Mouse (Mus musculus): ENCODE results near the gene 6330409D20Rik. TPM values are rescaled to one million over a fixed set of nuclear protein-coding genes. Genes with fewer than 3 reads are reported as not detected.

The 6330409D20Rik gene
- polyA plus RNA-seq, 1 experiment from 2014 or later: 0.18 TPM

DNA sequence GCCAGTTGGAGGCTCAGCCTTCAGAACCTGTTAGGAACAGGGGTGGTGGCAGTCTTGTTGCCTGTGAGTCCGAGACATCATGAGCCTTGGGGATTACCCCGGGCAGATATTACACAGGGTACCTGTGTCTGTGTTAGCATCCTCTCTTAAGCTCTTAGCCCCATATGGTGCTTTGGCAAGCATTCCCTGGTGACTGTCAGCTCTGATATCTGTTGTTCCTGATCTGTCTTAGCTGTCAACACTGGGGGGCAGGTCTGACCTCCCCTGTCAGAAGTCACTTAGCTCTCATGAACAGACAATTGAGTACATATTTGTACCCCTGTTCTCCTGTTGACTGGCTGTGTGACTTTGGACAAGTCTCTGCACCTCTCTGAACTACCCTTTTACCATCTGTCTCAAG lies 18.2 kb upstream of the 6330409D20Rik start:
- Histone ChIP-seq H3K4me2 (replicated peaks; ENCODE audit: low read depth) (no peak overlapping the region), H3K9me3 (ENCODE audit: control insufficient read depth) (no peaks in the 10 kb centered on the region), H3K27me3 (replicated peaks; ENCODE audit: control insufficient read depth, insufficient read depth, low read length) (no peaks in the 10 kb centered on the region), H3K4me3 (ENCODE audit: low read depth, low read length) (no peak overlapping the region), H3K9ac (ENCODE audit: low read depth, low read length) (no peak overlapping the region), H3K4me1 (replicated peaks; ENCODE audit: control insufficient read depth, insufficient read depth, low read length) (no peaks in the 10 kb centered on the region; the same call in 1 of the 2 replicates), H3K27ac (ENCODE audit: low read depth, low read length) (no peak overlapping the region), H3K36me3 (ENCODE audit: control insufficient read depth, insufficient read depth) (peaks cover 44% of the 10 kb centered on the region; the same call in 1 of the 2 replicates)
- WGBS: 84% methylated on average over 2 of the region's 2 CpGs
- no peak for ATAC-seq
- TF ChIP-seq CTCF (IDR thresholded peaks at IDR 0.05; ENCODE audit: low read depth): no peak

DNA sequence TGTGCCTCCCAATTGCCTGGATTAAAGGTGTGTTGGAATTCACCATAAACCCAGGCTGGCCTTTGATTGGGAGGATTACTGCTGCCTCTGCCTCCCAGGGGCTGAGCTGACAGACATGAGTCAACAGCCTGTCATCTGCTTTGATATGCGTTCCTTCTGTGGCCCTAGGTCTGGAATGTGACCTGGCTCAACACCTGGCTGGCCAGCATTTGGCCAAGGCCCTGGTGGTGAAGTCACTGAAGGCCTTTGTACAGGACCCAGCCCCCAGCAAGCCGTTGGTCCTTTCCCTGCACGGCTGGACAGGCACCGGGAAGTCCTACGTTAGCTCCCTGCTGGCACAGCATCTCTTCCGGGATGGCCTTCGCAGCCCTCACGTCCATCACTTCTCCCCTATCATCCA lies 17.7 kb upstream of the 6330409D20Rik start:
- ATAC-seq: no peak
- no peak overlapping the region for H3K9ac ChIP-seq (ENCODE audit: low read depth, low read length)

DNA sequence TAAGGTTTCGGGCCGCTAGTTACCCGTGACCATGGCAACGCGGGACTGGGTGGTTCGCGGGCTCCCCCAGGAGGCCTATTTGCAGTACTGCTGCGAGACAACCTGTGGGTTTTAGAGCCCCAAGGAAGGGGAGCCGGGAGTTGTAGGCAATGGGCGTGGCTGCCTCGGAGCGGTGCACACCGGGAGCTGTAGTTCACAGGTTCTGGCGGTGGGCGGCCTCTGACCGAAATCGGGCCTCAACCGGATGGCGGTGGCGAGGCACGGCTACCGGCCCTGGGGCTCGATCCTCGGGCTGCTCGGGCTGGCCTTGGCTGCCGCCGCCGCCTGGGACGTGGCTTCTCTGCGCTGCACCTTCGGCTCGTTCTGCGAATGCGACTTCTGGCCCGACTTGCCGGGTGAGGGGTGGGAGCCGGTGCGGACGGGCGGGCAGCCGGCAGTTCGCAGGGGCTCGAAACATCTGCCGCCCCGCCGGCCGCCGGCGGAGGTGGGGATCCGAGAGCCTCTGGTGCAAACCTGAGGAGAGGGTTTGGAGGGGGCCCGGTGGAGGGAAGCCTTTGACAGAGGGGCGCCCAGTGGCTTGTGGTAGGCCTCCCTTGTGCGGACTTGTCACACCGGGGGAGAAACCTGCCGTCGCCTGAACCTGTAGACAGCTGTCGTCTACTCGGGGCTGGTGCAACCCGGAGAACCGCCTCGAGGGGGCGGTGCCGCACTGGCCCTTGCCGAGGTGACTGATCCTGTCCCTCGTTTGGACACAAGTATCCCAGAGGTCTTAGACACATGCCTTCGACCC lies 16.4 kb upstream of the 6330409D20Rik start, which contains the start of gene Tor2a:
Gene Tor2a (plus strand): TSS at position 179 of the 790 bp plus-strand sequence.
- under 1% methylated on average over 62 of the region's 66 CpGs for WGBS
- no peaks in the 10 kb centered on the region; the same call in 1 of the 2 replicates for H3K4me1 ChIP-seq (replicated peaks; ENCODE audit: control insufficient read depth, insufficient read depth, low read length)

More for the DNA sequence above, 17.7 kb upstream of the 6330409D20Rik start:
- no peak overlapping the region for H3K4me2 ChIP-seq (replicated peaks; ENCODE audit: low read depth)
- no peaks in the 10 kb centered on the region for H3K27me3 ChIP-seq (replicated peaks; ENCODE audit: control insufficient read depth, insufficient read depth, low read length)
- no peaks in the 10 kb centered on the region; the same call in 1 of the 2 replicates for H3K4me1 ChIP-seq (replicated peaks; ENCODE audit: control insufficient read depth, insufficient read depth, low read length)
- peaks cover 44% of the 10 kb centered on the region; the same call in 1 of the 2 replicates for H3K36me3 ChIP-seq (ENCODE audit: control insufficient read depth, insufficient read depth)
- H3K27ac ChIP-seq (ENCODE audit: low read depth, low read length): no peak overlapping the region
- no peak for TF ChIP-seq CTCF (IDR thresholded peaks at IDR 0.05; ENCODE audit: low read depth)
- H3K4me3 ChIP-seq (ENCODE audit: low read depth, low read length): no peak overlapping the region
- H3K9me3 ChIP-seq (ENCODE audit: control insufficient read depth): no peaks in the 10 kb centered on the region
- 72% methylated on average over 8 of the region's 8 CpGs for WGBS

GRCm38 (mm10) chr2:32756674-32757055 lies 15.8 kb upstream of the 6330409D20Rik start:
- peak; percentile 8; the same call in 1 of the 2 replicates for ATAC-seq
- H3K4me2 ChIP-seq (replicated peaks; ENCODE audit: low read depth): peak overlapping the region; percentile 74
- no peak for TF ChIP-seq CTCF (IDR thresholded peaks at IDR 0.05; ENCODE audit: low read depth)
- peaks cover 40% of the 10 kb centered on the region; the same call in 1 of the 2 replicates for H3K36me3 ChIP-seq (ENCODE audit: control insufficient read depth, insufficient read depth)
- no peaks in the 10 kb centered on the region for H3K9me3 ChIP-seq (ENCODE audit: control insufficient read depth)
- no peaks in the 10 kb centered on the region; the same call in 1 of the 2 replicates for H3K4me1 ChIP-seq (replicated peaks; ENCODE audit: control insufficient read depth, insufficient read depth, low read length)
- WGBS: 27% methylated on average over 5 of the region's 6 CpGs
- H3K27ac ChIP-seq (ENCODE audit: low read depth, low read length): no peak overlapping the region
- no peak overlapping the region; the same call in 1 of the 2 replicates for H3K9ac ChIP-seq (ENCODE audit: low read depth, low read length)
- H3K27me3 ChIP-seq (replicated peaks; ENCODE audit: control insufficient read depth, insufficient read depth, low read length): no peaks in the 10 kb centered on the region
- no peak overlapping the region for H3K4me3 ChIP-seq (ENCODE audit: low read depth, low read length)

More for the DNA sequence above, 16.4 kb upstream of the 6330409D20Rik start, which contains the start of gene Tor2a:
- Histone ChIP-seq H3K4me3 (ENCODE audit: low read depth, low read length) (peak within 1 kb of the TSS; percentile 63), H3K9ac (ENCODE audit: low read depth, low read length) (peak within 1 kb of the TSS; percentile 79), H3K36me3 (ENCODE audit: control insufficient read depth, insufficient read depth) (peaks cover 44% of the 10 kb centered on the region; the same call in 1 of the 2 replicates), H3K9me3 (ENCODE audit: control insufficient read depth) (no peaks in the 10 kb centered on the region), H3K27ac (ENCODE audit: low read depth, low read length) (peak within 1 kb of the TSS; percentile 85), H3K27me3 (replicated peaks; ENCODE audit: control insufficient read depth, insufficient read depth, low read length) (no peaks in the 10 kb centered on the region), H3K4me2 (replicated peaks; ENCODE audit: low read depth) (peak within 1 kb of the TSS; percentile 74)
- peak; percentile 93 for ATAC-seq
- TF ChIP-seq CTCF (IDR thresholded peaks at IDR 0.05; ENCODE audit: low read depth): peak; percentile 95

DNA sequence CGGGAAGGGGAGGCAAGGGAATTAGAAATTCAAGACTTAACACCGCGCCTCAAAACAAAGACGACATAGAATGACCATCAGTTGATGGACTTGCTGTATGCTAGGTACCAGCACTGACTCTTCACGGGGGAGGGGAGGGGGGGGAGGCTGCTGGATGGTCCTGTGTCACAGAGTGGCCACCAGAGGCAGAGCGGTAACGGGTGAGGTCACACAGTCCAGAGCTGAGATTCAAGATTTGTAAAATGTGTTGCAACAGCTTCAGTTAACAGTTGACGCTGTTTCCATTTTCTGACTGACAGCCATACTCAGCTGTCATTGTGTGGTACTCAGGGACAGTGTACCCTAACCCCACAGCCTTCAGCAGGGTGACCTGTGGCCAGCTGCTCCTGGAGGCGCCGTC lies 11.4 kb upstream of the 6330409D20Rik start:
- Histone ChIP-seq H3K36me3 (ENCODE audit: control insufficient read depth, insufficient read depth) (peaks cover 18% of the 10 kb centered on the region; the same call in 1 of the 2 replicates), H3K9ac (ENCODE audit: low read depth, low read length) (no peak overlapping the region), H3K27me3 (replicated peaks; ENCODE audit: control insufficient read depth, insufficient read depth, low read length) (no peaks in the 10 kb centered on the region), H3K4me2 (replicated peaks; ENCODE audit: low read depth) (peak overlapping the region; percentile 62), H3K4me3 (ENCODE audit: low read depth, low read length) (peak overlapping the region; percentile 39; the same call in 1 of the 2 replicates), H3K4me1 (replicated peaks; ENCODE audit: control insufficient read depth, insufficient read depth, low read length) (no peaks in the 10 kb centered on the region), H3K27ac (ENCODE audit: low read depth, low read length) (no peak overlapping the region), H3K9me3 (ENCODE audit: control insufficient read depth) (no peaks in the 10 kb centered on the region)
- ATAC-seq: peak; percentile 24; the same call in 1 of the 2 replicates
- peak; percentile 63 for TF ChIP-seq CTCF (IDR thresholded peaks at IDR 0.05; ENCODE audit: low read depth)
- WGBS: 60% methylated on average over 10 of the region's 10 CpGs

DNA sequence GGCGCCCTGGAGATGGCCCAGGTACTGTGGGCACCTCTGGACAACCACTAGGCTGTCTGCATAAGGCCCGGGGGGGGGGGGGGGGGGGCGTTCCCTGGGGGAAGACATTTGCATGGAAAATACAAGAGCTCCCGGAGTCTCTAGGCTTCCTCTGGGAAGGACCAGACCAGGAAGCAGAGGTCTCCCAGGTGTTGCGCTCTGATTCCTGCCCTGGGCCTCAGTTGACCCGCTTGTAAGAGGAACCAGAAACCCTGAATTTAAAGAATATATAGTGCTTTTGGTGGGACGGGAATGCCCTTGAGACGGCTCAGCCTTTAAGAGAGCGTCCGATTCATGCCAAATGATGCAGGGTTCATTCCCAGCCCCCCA lies 10.8 kb upstream of the 6330409D20Rik start:
- Histone ChIP-seq H3K27ac (ENCODE audit: low read depth, low read length) (peak overlapping the region; percentile 35; the same call in 1 of the 2 replicates), H3K27me3 (replicated peaks; ENCODE audit: control insufficient read depth, insufficient read depth, low read length) (no peaks in the 10 kb centered on the region)
- WGBS: 34% methylated on average over 10 of the region's 10 CpGs

More for the DNA sequence above, 10.8 kb upstream of the 6330409D20Rik start:
- Histone ChIP-seq H3K9ac (ENCODE audit: low read depth, low read length) (peak overlapping the region; percentile 28; the same call in 1 of the 2 replicates), H3K9me3 (ENCODE audit: control insufficient read depth) (no peaks in the 10 kb centered on the region), H3K4me3 (ENCODE audit: low read depth, low read length) (peak overlapping the region; percentile 39), H3K4me2 (replicated peaks; ENCODE audit: low read depth) (peak overlapping the region; percentile 62), H3K36me3 (ENCODE audit: control insufficient read depth, insufficient read depth) (peaks cover 18% of the 10 kb centered on the region; the same call in 1 of the 2 replicates), H3K4me1 (replicated peaks; ENCODE audit: control insufficient read depth, insufficient read depth, low read length) (no peaks in the 10 kb centered on the region)
- peak; percentile 29 for ATAC-seq
- no peak for TF ChIP-seq CTCF (IDR thresholded peaks at IDR 0.05; ENCODE audit: low read depth)

All from intestine, postnatal 0 days (tissue).